Mouse (Mus musculus) left cerebral cortex, adult 9 months (tissue): ENCODE measurements at regions not wholly inside any gene's neighbourhood (a gene's known extent, or its start where the extent isn't known, plus 50 kb on each side); places are given as distances from the start of the nearest gene placed in this dataset.

Experiments used
- DNase-seq, 2 experiments: peaks; one replicate each; pipeline ENCODE4 v3.0.0; 2022; ENCODE audit warnings: low spot score in 2 of 2

- DNase-seq, result no peak
Measured at GRCm38 (mm10) chr14:113566885-113567284, 252.5 kb downstream of the Tpm3-rs7 start.

GRCm38 (mm10) chr14:113590811-113591210, 276.4 kb downstream of the Tpm3-rs7 start:
- no peak for DNase-seq

- peak; percentile 1 to 32 for DNase-seq
Measured at GRCm38 (mm10) chr14:113627115-113627514, 312.7 kb downstream of the Tpm3-rs7 start.

- DNase-seq, result no peak
Measured at GRCm38 (mm10) chr14:113651296-113651695, 336.9 kb downstream of the Tpm3-rs7 start.

GRCm38 (mm10) chr14:113656864-113657263, 342.5 kb downstream of the Tpm3-rs7 start:
- DNase-seq, result peak in 1 of 2 experiments; percentile 1

GRCm38 (mm10) chr14:113668660-113669059, 354.3 kb downstream of the Tpm3-rs7 start:
- DNase-seq, result no peak

GRCm38 (mm10) chr14:113669386-113669785, 355.0 kb downstream of the Tpm3-rs7 start:
- DNase-seq, result no peak

- DNase-seq, result no peak
Measured at GRCm38 (mm10) chr14:113710953-113711352, 396.5 kb downstream of the Tpm3-rs7 start.
